14 mouse cellular contexts compared by ENCODE assay signal in genomic region chr2:174051081-174051481, GRCm38 (mm10). TPM values are rescaled to one million over a fixed set of nuclear protein-coding genes. Genes with fewer than 3 reads are reported as not detected.
A peak's percentile ranks its signal among the peaks of the same experiment; 100 is the strongest.
DNase-seq lines count a peak whose midpoint lies in the region; ATAC-seq and TF ChIP-seq lines count a peak whose summit lies in the region.
"Had no signal": no experiment of that assay in that cellular context is flagged by ENCODE, and none has a peak within 500 bp of the region (broad histone marks: within the 10 kb centered on the region; RNA-seq: fewer than 3 reads in every experiment).

No protein-coding gene starts in this region.

- H3K4me1 ChIP-seq in kidney, embryonic 16.5 days (ENCODE audit: insufficient read depth, low read length): peaks cover 21% of the 10 kb centered on the region
- no peaks in the 10 kb centered on the region for H3K4me1 ChIP-seq in kidney, adult 2 months (ENCODE audit: control insufficient read depth, insufficient read depth, low read length)
- H3K4me1 ChIP-seq in hindbrain, embryonic 13.5 days (replicated peaks): peaks cover 42% of the 10 kb centered on the region
- peaks cover 47% of the 10 kb centered on the region for H3K4me1 ChIP-seq in neural tube, embryonic 13.5 days (replicated peaks)

- H3K4me2 ChIP-seq in kidney, embryonic 16.5 days (replicated peaks; ENCODE audit: low read depth, low read length): peak overlapping the region; percentile 8; the same call in 1 of the 2 replicates
- H3K4me2 ChIP-seq in hindbrain, embryonic 13.5 days: peak overlapping the region; percentile 34
- peak overlapping the region; percentile 29 for H3K4me2 ChIP-seq in neural tube, embryonic 13.5 days

- H3K9ac ChIP-seq in kidney, embryonic 16.5 days (replicated peaks; ENCODE audit: low read length): no peak overlapping the region
- no peak overlapping the region for H3K9ac ChIP-seq in hindbrain, embryonic 13.5 days
- H3K9ac ChIP-seq in neural tube, embryonic 13.5 days: no peak overlapping the region

- no peak for DNase-seq in kidney, adult 2 months
- DNase-seq in embryo, embryonic 10.5 days (ENCODE audit: low spot score): peak; percentile 71
- no peak for DNase-seq in cerebellum, postnatal 4 days (ENCODE audit: low spot score in 2 of 2)
- no peak for DNase-seq in adrenal gland, postnatal 36 days
- no peak for DNase-seq in thymus, postnatal 14 days
- DNase-seq: cerebellum, adult 9-11 months; gastrocnemius, postnatal 36 days; left cerebral cortex, postnatal 4 days; lung, adult 18-20 months had no signal

- TF ChIP-seq POLR2A in kidney, adult 2 months (IDR thresholded peaks at IDR 0.05; ENCODE audit: low read depth, low read length): no peak

- WGBS in kidney, embryonic 16.5 days: 3% methylated on average over 10 of the region's 10 CpGs
- 38% methylated on average over 10 of the region's 10 CpGs for WGBS in kidney, adult 2 months
- WGBS in hindbrain, embryonic 13.5 days: 3% methylated on average over 10 of the region's 10 CpGs
- 3% methylated on average over 10 of the region's 10 CpGs for WGBS in neural tube, embryonic 13.5 days

- TF ChIP-seq CTCF in kidney, adult 2 months (conservative IDR thresholded peaks at IDR 0.05; ENCODE audit: insufficient read depth, insufficient read length, low read depth, low read length): no peak

- peaks cover 9% of the 10 kb centered on the region for H3K9me3 ChIP-seq in kidney, embryonic 16.5 days (ENCODE audit: low read length)
- no peaks in the 10 kb centered on the region; the same call in 1 of the 2 replicates for H3K9me3 ChIP-seq in hindbrain, embryonic 13.5 days
- H3K9me3 ChIP-seq in neural tube, embryonic 13.5 days: peaks cover 8% of the 10 kb centered on the region; the same call in 1 of the 2 replicates

- no peak overlapping the region for H3K4me3 ChIP-seq in kidney, embryonic 16.5 days (ENCODE audit: low read length)
- no peak overlapping the region for H3K4me3 ChIP-seq in kidney, adult 2 months (ENCODE audit: insufficient read depth, low read depth, low read length)
- no peak overlapping the region for H3K4me3 ChIP-seq in hindbrain, embryonic 13.5 days
- H3K4me3 ChIP-seq in neural tube, embryonic 13.5 days: no peak overlapping the region
- H3K4me3 ChIP-seq: erythroblast, embryonic 14.5 days; layer of hippocampus, adult 2 months had no signal

- no peaks in the 10 kb centered on the region for H3K36me3 ChIP-seq in kidney, embryonic 16.5 days (ENCODE audit: insufficient read depth, low read length)
- no peaks in the 10 kb centered on the region for H3K36me3 ChIP-seq in kidney, adult 2 months (ENCODE audit: control insufficient read depth, insufficient read depth, low read length)
- no peaks in the 10 kb centered on the region for H3K36me3 ChIP-seq in hindbrain, embryonic 13.5 days
- no peaks in the 10 kb centered on the region for H3K36me3 ChIP-seq in neural tube, embryonic 13.5 days

- H3K27ac ChIP-seq in kidney, embryonic 16.5 days (ENCODE audit: low read length): no peak overlapping the region
- H3K27ac ChIP-seq in kidney, adult 2 months (ENCODE audit: insufficient read depth, low read depth, low read length): no peak overlapping the region
- H3K27ac ChIP-seq in hindbrain, embryonic 13.5 days: peak overlapping the region; percentile 81
- H3K27ac ChIP-seq in neural tube, embryonic 13.5 days (replicated peaks): peak overlapping the region; percentile 79
- H3K27ac ChIP-seq: layer of hippocampus, adult 2 months had no signal

- no peak for ATAC-seq in kidney, embryonic 16.5 days (ENCODE audit: low FRiP score, low TSS enrichment)
- no peak for ATAC-seq in hindbrain, embryonic 13.5 days (ENCODE audit: low FRiP score)
- ATAC-seq in neural tube, embryonic 13.5 days (ENCODE audit: low read depth): no peak

- 0 out of 2 replicates have a peak, but pooled peaks cover 3% of the 10 kb centered on the region for H3K27me3 ChIP-seq in kidney, embryonic 16.5 days (ENCODE audit: insufficient read depth, low read length)
- H3K27me3 ChIP-seq in kidney, adult 2 months (replicated peaks; ENCODE audit: control insufficient read depth, insufficient read depth, low read length): no peaks in the 10 kb centered on the region
- H3K27me3 ChIP-seq in hindbrain, embryonic 13.5 days: no peaks in the 10 kb centered on the region
- no peaks in the 10 kb centered on the region for H3K27me3 ChIP-seq in neural tube, embryonic 13.5 days

RNA-seq across cellular contexts. Expression of gene Stx16, which starts 25.0 kb away (rescaled TPM):
- 11.8 TPM in 2 replicates for polyA plus RNA-seq in kidney, embryonic 16.5 days (2015; fragmentation: Nextera tagmentation; extraction: Ambion mirVana)
- polyA plus RNA-seq in kidney, adult 2 months (2012; rRNA removed): 24.3 and 31.9 TPM in 2 replicates
- 9.6 and 11.9 TPM in 2 replicates for polyA plus RNA-seq in hindbrain, embryonic 13.5 days (2015; fragmentation: Nextera tagmentation; extraction: Ambion mirVana)
- 10.6 and 11.6 TPM in 2 replicates for polyA plus RNA-seq in neural tube, embryonic 13.5 days (2015; fragmentation: Nextera tagmentation; extraction: Ambion mirVana)
- total RNA-seq in adrenal gland, postnatal 36 days (2021): 10 to 100 TPM; 48.5 to 57.9 TPM

RNA-seq across cellular contexts. Expression of gene Npepl1, which starts 59.1 kb away (rescaled TPM):
- 50.5 and 51.9 TPM in 2 replicates for polyA plus RNA-seq in kidney, embryonic 16.5 days (2015; fragmentation: Nextera tagmentation; extraction: Ambion mirVana)
- polyA plus RNA-seq in kidney, adult 2 months (2012; rRNA removed): 91.6 and 110 TPM in 2 replicates
- polyA plus RNA-seq in hindbrain, embryonic 13.5 days (2015; fragmentation: Nextera tagmentation; extraction: Ambion mirVana): 15.0 and 15.5 TPM in 2 replicates
- polyA plus RNA-seq in neural tube, embryonic 13.5 days (2015; fragmentation: Nextera tagmentation; extraction: Ambion mirVana): 18.0 and 18.1 TPM in 2 replicates
- 10 to 100 TPM; 58.4 to 69.0 TPM for total RNA-seq in adrenal gland, postnatal 36 days (2021)

Comparison
In these comparisons a context has a peak if more than half of its experiments do, and no peak if none do; other contexts are left out.
1. H3K27ac ChIP-seq: peak in hindbrain, embryonic 13.5 days (single experiment) and neural tube, embryonic 13.5 days (single experiment); none in kidney, embryonic 16.5 days (single experiment) and kidney, adult 2 months (single experiment).
2. Peak in every context shown above with its lines, with median percentiles within 50 percentile points of each other: H3K4me2 ChIP-seq.